Mouse (Mus musculus) neural tube, embryonic 15.5 days (tissue): ENCODE results near the gene Ifnz. TPM values are rescaled to one million over a fixed set of nuclear protein-coding genes. Genes with fewer than 3 reads are reported as not detected.
"Not testable (repeated sequence)": the region's sequence is repeated elsewhere in the genome, so short reads cannot be mapped to it uniquely, and the experiment has no call there.

ENCODE experiments used
- ATAC-seq: fragments of 200-750 bp; cut with Nextera tagmentation; 2 replicates; pipeline ENCODE4 v1.8.0; 2017; ENCODE audit warnings: mild to moderate bottlenecking, moderate TSS enrichment, moderate library complexity; ENCODE audit not compliant: low FRiP score
- H3K27ac ChIP-seq: fragments of 300-500 bp; sonication (generic); replicated peaks from 2 replicates; pipeline ENCODE4 v1.5.1; 2015; ENCODE audit warnings: mild to moderate bottlenecking, inconsistent platforms
- H3K27me3 ChIP-seq: fragments of 300-500 bp; sonication (generic); replicated peaks from 2 replicates; pipeline ENCODE4 v1.6.1; 2015; ENCODE audit warnings: inconsistent platforms
- H3K36me3 ChIP-seq: fragments of 300-500 bp; sonication (generic); 2 replicates; pipeline ENCODE4 v1.6.1; 2015; ENCODE audit warnings: inconsistent platforms
- H3K4me1 ChIP-seq: fragments of 300-500 bp; sonication (generic); 2 replicates; pipeline ENCODE4 v1.6.1; 2015; ENCODE audit warnings: inconsistent platforms
- H3K4me2 ChIP-seq: fragments of 300-500 bp; sonication (generic); 2 replicates; pipeline ENCODE4 v1.6.1; 2015; ENCODE audit warnings: inconsistent platforms, mild to moderate bottlenecking, moderate library complexity
- H3K4me3 ChIP-seq: fragments of 300-500 bp; sonication (generic); replicated peaks from 2 replicates; pipeline ENCODE4 v1.5.1; 2015; ENCODE audit warnings: mild to moderate bottlenecking, inconsistent platforms
- H3K9ac ChIP-seq: fragments of 300-500 bp; sonication (generic); replicated peaks from 2 replicates; pipeline ENCODE4 v1.6.1; 2015; ENCODE audit warnings: mild to moderate bottlenecking, inconsistent platforms
- H3K9me3 ChIP-seq: fragments of 300-500 bp; sonication (generic); replicated peaks from 2 replicates; pipeline ENCODE4 v1.6.1; 2016; ENCODE audit warnings: inconsistent platforms
- WGBS: fragments of 180-500 bp; shearing (Covaris S2); methylation state at CpG from one replicate; pipeline ENCODE4 v1.1.7; 2015; ENCODE audit warnings: mixed read lengths; 5-methylcytosine and 5-hydroxymethylcytosine counted together
- polyA plus RNA-seq: library from polyadenylated mRNA; unstranded; fragments of >200 nt; fragmentation: Nextera tagmentation; extraction: Ambion mirVana; gene quantifications from 2 replicates; pipeline ENCODE4 v1.2.1, GENCODE M21; 2015

Gene Ifnz
- polyA plus RNA-seq, 1 experiment from 2014 or later = not detected

DNA sequence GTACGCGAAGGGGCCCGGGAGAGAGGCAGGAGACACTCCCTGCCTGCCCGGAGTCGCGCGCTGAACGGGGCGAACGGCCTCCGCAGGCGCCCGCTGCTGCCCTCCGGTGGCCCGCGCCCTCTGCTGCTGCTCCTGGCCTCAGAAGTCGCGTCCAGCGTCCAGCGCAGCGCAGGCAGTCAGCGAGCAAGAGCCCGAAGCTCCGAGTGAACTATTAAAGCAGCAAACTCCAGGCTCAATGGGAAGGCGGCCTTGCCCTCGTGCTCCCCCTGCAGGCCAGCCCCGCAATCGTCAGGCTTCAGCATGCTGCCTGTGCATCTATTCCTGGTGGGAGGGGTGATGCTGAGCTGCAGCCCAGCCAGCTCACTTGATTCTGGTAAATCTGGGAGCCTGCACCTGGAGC, 9.3 kb downstream of the Ifnz start, which contains the start of gene Gm13278:
Gene Gm13278 (plus strand): TSS at position 301 of the 400 bp plus-strand sequence.
- no CpG with 5 or more reads among the region's 28 CpGs for WGBS
- not testable (repeated sequence) for H3K4me2 ChIP-seq, ATAC-seq, H3K36me3 ChIP-seq, H3K9ac ChIP-seq, H3K27ac ChIP-seq, H3K4me1 ChIP-seq, H3K27me3 ChIP-seq, H3K4me3 ChIP-seq, H3K9me3 ChIP-seq

- not testable (repeated sequence) for H3K36me3 ChIP-seq, ATAC-seq, H3K27me3 ChIP-seq, H3K4me1 ChIP-seq, H3K27ac ChIP-seq, H3K4me3 ChIP-seq, H3K9ac ChIP-seq, H3K4me2 ChIP-seq, H3K9me3 ChIP-seq
- 0% methylated on average over 11 of the region's 52 CpGs for WGBS
These were observed 12.2 kb downstream of the Ifnz start, which contains the start of gene Gm13275 for GRCm38 (mm10) chr4:88793936-88794675. Gene Gm13275, plus strand, starts transcription at chr4:88794487.

- H3K4me1 ChIP-seq, H3K9me3 ChIP-seq, ATAC-seq, H3K4me3 ChIP-seq, H3K27ac ChIP-seq, H3K36me3 ChIP-seq, H3K9ac ChIP-seq, H3K4me2 ChIP-seq, H3K27me3 ChIP-seq: not testable (repeated sequence)
- no CpG with 5 or more reads among the region's 28 CpGs for WGBS
These were observed 15.2 kb downstream of the Ifnz start, which contains the start of gene Gm13279 for GRCm38 (mm10) chr4:88797097-88797496. Gene Gm13279, plus strand, starts transcription at chr4:88797397.

DNA sequence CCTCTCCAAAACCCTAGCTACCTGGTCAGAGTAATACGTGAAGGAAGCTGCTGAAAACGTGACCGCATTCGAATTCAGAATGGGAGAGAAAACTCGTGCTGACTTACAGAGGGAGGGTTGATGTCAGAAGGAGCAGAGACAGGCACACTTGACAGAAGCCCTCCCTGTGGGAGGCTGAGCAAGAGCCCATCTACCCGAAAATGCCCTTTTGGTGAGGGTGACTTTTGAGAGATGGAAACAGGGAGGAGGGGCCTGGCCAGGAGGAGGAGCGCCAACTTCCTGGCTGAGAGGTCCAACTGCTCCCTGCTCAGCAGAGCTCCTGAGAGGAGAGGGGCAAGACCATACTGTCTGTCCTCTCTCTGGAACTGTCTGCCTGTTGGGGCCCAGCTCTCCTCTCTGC, 17.4 kb downstream of the Ifnz start, which contains the start of gene Gm13285:
Gene Gm13285 (plus strand): TSS at position 301 of the 400 bp plus-strand sequence.
- not testable (repeated sequence) for H3K9ac ChIP-seq, H3K9me3 ChIP-seq, H3K27ac ChIP-seq, H3K4me1 ChIP-seq, H3K36me3 ChIP-seq, H3K4me2 ChIP-seq, ATAC-seq, H3K4me3 ChIP-seq, H3K27me3 ChIP-seq
- 13% methylated on average over 5 of the region's 7 CpGs for WGBS

DNA sequence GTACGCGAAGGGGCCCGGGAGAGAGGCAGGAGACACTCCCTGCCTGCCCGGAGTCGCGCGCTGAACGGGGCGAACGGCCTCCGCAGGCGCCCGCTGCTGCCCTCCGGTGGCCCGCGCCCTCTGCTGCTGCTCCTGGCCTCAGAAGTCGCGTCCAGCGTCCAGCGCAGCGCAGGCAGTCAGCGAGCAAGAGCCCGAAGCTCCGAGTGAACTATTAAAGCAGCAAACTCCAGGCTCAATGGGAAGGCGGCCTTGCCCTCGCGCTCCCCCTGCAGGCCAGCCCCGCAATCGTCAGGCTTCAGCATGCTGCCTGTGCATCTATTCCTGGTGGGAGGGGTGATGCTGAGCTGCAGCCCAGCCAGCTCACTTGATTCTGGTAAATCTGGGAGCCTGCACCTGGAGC, 21.0 kb downstream of the Ifnz start, which contains the start of gene Gm13287:
Gene Gm13287 (plus strand): TSS at position 301 of the 400 bp plus-strand sequence.
- H3K4me1 ChIP-seq, H3K27ac ChIP-seq, H3K9ac ChIP-seq, H3K4me2 ChIP-seq, H3K36me3 ChIP-seq, H3K4me3 ChIP-seq, H3K27me3 ChIP-seq, H3K9me3 ChIP-seq, ATAC-seq: not testable (repeated sequence)
- no CpG with 5 or more reads among the region's 29 CpGs for WGBS

- not testable (repeated sequence) for H3K36me3 ChIP-seq, H3K9ac ChIP-seq, ATAC-seq, H3K9me3 ChIP-seq, H3K27ac ChIP-seq, H3K27me3 ChIP-seq, H3K4me1 ChIP-seq
- Histone ChIP-seq H3K4me2 (peak within 1 kb of the TSS; percentile 52), H3K4me3 (peak within 1 kb of the TSS; percentile 21; the same call in 1 of the 2 replicates)
- WGBS = no CpG with 5 or more reads among the region's 8 CpGs
These were observed 23.3 kb downstream of the Ifnz start, which contains the start of gene Gm13288 for GRCm38 (mm10) chr4:88805231-88805630. Gene Gm13288, plus strand, starts transcription at chr4:88805531.

GRCm38 (mm10) chr4:88805761-88806160, 23.8 kb downstream of the Ifnz start:
- not testable (repeated sequence) for H3K9me3 ChIP-seq, H3K36me3 ChIP-seq, H3K4me1 ChIP-seq, H3K27me3 ChIP-seq, H3K27ac ChIP-seq, ATAC-seq, H3K9ac ChIP-seq
- Histone ChIP-seq H3K4me3 (peak overlapping the region; percentile 21; the same call in 1 of the 2 replicates), H3K4me2 (peak overlapping the region; percentile 52)
- WGBS = no CpG with 5 or more reads among the region's 34 CpGs

DNA sequence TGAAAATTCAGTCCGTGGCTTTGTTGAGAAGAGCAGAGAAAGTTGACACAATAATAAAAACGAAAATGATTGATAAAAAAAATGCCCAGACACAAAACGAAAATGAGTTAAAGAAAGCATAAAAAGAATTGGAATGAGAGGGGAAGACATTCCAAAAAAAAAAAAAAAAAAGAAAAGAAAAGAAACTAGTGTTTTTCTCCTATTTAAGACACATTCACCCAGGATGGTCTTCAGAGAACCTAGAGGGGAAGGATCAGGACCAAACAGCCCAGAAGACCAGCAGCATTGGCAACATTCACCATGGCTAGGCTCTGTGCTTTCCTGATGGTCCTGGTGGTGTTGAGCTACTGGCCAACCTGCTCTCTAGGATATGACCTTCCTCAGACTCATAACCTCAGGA, 34.0 kb downstream of the Ifnz start, which contains the start of gene Ifna7:
Gene Ifna7 (plus strand): TSS at position 301 of the 400 bp plus-strand sequence.
- Histone ChIP-seq H3K36me3 (no peaks in the 10 kb centered on the region), H3K9me3 (no peaks in the 10 kb centered on the region), H3K27me3 (no peaks in the 10 kb centered on the region), H3K4me2 (no peak within 1 kb of the TSS), H3K27ac (no peak within 1 kb of the TSS), H3K9ac (no peak within 1 kb of the TSS), H3K4me1 (no peaks in the 10 kb centered on the region), H3K4me3 (no peak within 1 kb of the TSS)
- no peak for ATAC-seq
- 71% methylated on average over 3 of the region's 3 CpGs for WGBS

- Histone ChIP-seq H3K9ac (no peak within 1 kb of the TSS), H3K4me1 (no peaks in the 10 kb centered on the region), H3K4me3 (no peak within 1 kb of the TSS), H3K27ac (no peak within 1 kb of the TSS), H3K9me3 (no peaks in the 10 kb centered on the region), H3K27me3 (no peaks in the 10 kb centered on the region), H3K36me3 (no peaks in the 10 kb centered on the region), H3K4me2 (no peak within 1 kb of the TSS)
- ATAC-seq = no peak
- WGBS = 85% methylated on average over 1 of the region's 1 CpGs
These were observed 37.7 kb downstream of the Ifnz start, which contains the start of gene Ifna11 for GRCm38 (mm10) chr4:88819659-88820058. Gene Ifna11, plus strand, starts transcription at chr4:88819959.

DNA sequence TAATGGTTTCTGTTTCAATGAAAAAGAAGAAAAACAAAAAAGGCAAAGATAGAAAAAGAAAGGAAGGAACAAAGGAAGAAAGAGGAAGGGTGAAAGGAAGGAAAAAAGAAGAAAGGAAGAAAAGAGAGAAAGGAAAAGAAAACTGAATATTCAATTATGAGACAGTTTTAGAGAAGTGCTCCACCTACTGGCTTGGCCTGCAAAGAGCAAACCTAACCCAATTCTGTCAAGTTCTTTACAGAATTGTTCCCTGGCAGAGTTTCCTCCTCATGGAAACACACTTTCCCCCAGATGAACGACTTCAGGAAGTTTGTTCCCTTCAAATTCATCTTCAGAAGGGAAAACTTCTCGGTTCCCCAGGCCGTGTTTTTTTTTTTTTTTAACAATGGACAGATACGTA, 41.1 kb downstream of the Ifnz start:
- no peak overlapping the region for H3K27ac ChIP-seq
- no peaks in the 10 kb centered on the region for H3K4me1 ChIP-seq
- H3K4me2 ChIP-seq = no peak overlapping the region
- no peak overlapping the region for H3K9ac ChIP-seq
- 18% methylated on average over 4 of the region's 4 CpGs for WGBS
- ATAC-seq = no peak
- H3K4me3 ChIP-seq = no peak overlapping the region
- no peaks in the 10 kb centered on the region for H3K9me3 ChIP-seq
- H3K27me3 ChIP-seq = no peaks in the 10 kb centered on the region
- no peaks in the 10 kb centered on the region for H3K36me3 ChIP-seq

DNA sequence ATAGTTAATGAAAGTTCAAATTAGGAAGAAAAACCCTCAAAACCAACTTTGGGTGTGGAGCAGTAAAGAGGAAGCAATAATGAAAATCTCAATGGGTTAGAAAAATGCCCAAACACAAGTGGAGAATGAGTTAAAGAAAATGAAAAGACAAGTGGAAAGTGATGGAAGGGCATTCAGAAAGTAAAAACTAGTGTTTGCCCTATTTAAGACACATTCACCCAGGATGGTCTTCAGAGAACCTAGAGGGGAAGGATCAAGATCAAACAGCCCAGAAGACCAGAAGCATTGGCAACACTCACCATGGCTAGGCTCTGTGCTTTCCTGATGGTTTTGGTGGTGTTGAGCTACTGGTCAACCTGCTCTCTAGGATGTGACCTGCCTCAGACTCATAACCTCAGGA, 45.2 kb downstream of the Ifnz start, which contains the start of gene Ifna6:
Gene Ifna6 (plus strand): TSS at position 301 of the 400 bp plus-strand sequence.
- H3K27ac ChIP-seq, H3K4me1 ChIP-seq, H3K27me3 ChIP-seq, ATAC-seq, H3K9me3 ChIP-seq, H3K36me3 ChIP-seq, H3K4me3 ChIP-seq, H3K9ac ChIP-seq, H3K4me2 ChIP-seq: not testable (repeated sequence)

DNA sequence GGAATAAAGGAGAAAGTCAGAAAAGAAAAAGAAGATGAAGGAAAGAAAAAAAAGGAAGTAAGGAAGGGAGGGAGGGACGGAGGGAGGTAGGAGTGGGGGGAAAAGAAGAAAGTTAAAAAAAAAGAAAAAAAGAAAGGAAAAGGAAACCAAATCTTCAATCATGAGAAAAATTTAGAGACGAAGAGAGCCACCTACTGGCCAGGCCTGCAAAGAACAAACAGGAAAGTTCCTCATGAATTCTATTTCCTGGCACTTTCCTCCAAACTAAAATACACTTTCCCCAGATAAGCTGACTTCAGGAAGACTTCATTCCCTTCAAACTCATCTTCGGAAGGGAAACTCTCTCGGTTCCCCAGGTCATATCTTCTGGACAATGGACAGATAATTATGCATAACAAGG, 48.6 kb downstream of the Ifnz start:
- H3K9ac ChIP-seq = no peak overlapping the region
- H3K27me3 ChIP-seq = no peaks in the 10 kb centered on the region
- H3K36me3 ChIP-seq = no peaks in the 10 kb centered on the region
- no peak overlapping the region for H3K4me2 ChIP-seq
- no peak overlapping the region for H3K27ac ChIP-seq
- H3K4me1 ChIP-seq = no peaks in the 10 kb centered on the region
- no peaks in the 10 kb centered on the region for H3K9me3 ChIP-seq
- no peak overlapping the region for H3K4me3 ChIP-seq
- 36% methylated on average over 4 of the region's 4 CpGs for WGBS
- no peak for ATAC-seq
